Mouse (Mus musculus): ENCODE data around the gene Ppp1r13l. TPM values are rescaled to one million over a fixed set of nuclear protein-coding genes. Genes with fewer than 3 reads are reported as not detected.

Ppp1r13l gene
- polyA plus RNA-seq, 1 experiment = 49.5 TPM

DNA sequence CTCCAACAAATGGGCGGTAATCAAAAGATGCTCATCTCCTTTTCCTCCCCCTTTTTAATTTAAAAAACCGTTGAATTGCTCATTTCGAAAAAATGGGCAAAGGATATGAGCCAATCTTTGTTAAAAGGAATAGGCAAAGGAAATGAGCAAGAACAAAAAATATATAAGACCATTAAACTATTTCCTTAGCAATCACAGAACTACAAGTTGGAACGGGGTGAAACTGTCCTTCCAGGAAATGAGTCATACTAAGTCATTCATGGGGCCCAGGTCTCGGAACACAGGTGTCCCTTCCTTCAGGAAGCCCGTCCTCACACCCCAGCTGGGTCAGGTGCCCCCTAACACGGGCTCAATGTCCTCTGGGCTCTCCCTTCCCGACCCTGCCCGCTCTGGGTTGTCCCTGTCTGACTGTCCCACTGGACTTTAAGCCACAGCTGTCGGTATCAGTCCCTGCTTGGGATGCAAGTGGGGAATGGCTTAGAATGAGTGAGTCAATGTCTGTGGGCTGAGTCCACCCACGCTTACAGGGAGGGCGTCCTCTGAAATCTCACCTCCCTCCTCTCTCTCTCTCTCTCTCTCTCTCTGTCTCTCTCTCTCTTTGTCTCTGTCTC is 15.2 kb upstream of the Ppp1r13l start, which contains the start of gene Ercc1:
Gene Ercc1, plus strand, starts transcription at position 542 of the 611 bp plus-strand sequence.
- Histone ChIP-seq H3K36me3 (ENCODE audit: control insufficient read depth, insufficient read depth, low read length) (no peaks in the 10 kb centered on the region), H3K4me1 (ENCODE audit: control insufficient read depth, insufficient read depth, low read length) (peaks cover 29% of the 10 kb centered on the region), H3K27me3 (ENCODE audit: control insufficient read depth, insufficient read depth, low read length) (no peaks in the 10 kb centered on the region), H3K4me3 (ENCODE audit: control insufficient read depth, low read depth, low read length) (peak within 1 kb of the TSS; percentile 100), H3K27ac (ENCODE audit: control insufficient read depth, insufficient read depth, low read depth, low read length) (peak within 1 kb of the TSS; percentile 99)
- TF ChIP-seq POLR2A (IDR thresholded peaks at IDR 0.05; ENCODE audit: control insufficient read depth, low read depth, low read length) (no peak), CTCF (IDR thresholded peaks at IDR 0.05; ENCODE audit: control insufficient read depth, insufficient read depth, insufficient replicate concordance, low read depth, low read length) (no peak)

DNA sequence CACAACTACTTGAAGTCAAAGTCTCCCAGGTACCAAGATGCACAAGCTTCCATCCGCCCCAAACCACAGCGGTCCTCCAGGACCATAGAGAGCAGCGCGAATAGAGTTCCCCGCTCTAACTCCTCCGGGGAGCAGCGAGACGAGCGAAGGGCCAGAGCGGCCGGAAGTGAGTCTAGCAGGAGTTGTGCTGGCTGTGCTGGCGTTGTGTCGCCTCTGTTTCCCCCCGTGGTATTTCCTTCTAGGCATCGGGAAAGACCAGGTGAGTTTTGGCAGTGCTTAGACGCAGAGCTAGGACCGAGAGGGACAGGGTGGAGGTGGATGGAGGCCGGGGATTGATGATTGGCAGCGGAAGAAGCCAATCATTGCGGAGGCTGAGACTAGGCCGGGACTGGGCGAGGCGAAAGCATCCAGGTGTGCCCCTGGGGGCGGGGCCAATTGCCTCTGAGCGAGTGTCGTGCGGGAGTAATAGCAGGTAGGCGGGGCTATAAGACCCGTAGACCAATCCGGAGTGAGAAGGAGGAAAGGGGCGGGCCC is 14.5 kb upstream of the Ppp1r13l start:
- TF ChIP-seq POLR2A (IDR thresholded peaks at IDR 0.05; ENCODE audit: control insufficient read depth, low read depth, low read length) (peak; percentile 59), CTCF (IDR thresholded peaks at IDR 0.05; ENCODE audit: control insufficient read depth, insufficient read depth, insufficient replicate concordance, low read depth, low read length) (no peak)
- Histone ChIP-seq H3K27me3 (ENCODE audit: control insufficient read depth, insufficient read depth, low read length) (no peaks in the 10 kb centered on the region), H3K4me3 (ENCODE audit: control insufficient read depth, low read depth, low read length) (peak overlapping the region; percentile 100), H3K4me1 (ENCODE audit: control insufficient read depth, insufficient read depth, low read length) (peaks cover 32% of the 10 kb centered on the region), H3K36me3 (ENCODE audit: control insufficient read depth, insufficient read depth, low read length) (no peaks in the 10 kb centered on the region), H3K27ac (ENCODE audit: control insufficient read depth, insufficient read depth, low read depth, low read length) (peak overlapping the region; percentile 99)

GRCm38 (mm10) chr7:19349188-19349915 is 10.2 kb upstream of the Ppp1r13l start:
- TF ChIP-seq CTCF (IDR thresholded peaks at IDR 0.05; ENCODE audit: control insufficient read depth, insufficient read depth, insufficient replicate concordance, low read depth, low read length) = no peak
- no peak for TF ChIP-seq POLR2A (IDR thresholded peaks at IDR 0.05; ENCODE audit: control insufficient read depth, low read depth, low read length)
- no peak overlapping the region for H3K4me3 ChIP-seq (ENCODE audit: control insufficient read depth, low read depth, low read length)
- peaks cover 17% of the 10 kb centered on the region for H3K4me1 ChIP-seq (ENCODE audit: control insufficient read depth, insufficient read depth, low read length)
- H3K27ac ChIP-seq (ENCODE audit: control insufficient read depth, insufficient read depth, low read depth, low read length) = 0 out of 2 replicates have a peak overlapping the region, but pooled peaks have one; percentile 5
- H3K27me3 ChIP-seq (ENCODE audit: control insufficient read depth, insufficient read depth, low read length) = no peaks in the 10 kb centered on the region
- no peaks in the 10 kb centered on the region for H3K36me3 ChIP-seq (ENCODE audit: control insufficient read depth, insufficient read depth, low read length)

DNA sequence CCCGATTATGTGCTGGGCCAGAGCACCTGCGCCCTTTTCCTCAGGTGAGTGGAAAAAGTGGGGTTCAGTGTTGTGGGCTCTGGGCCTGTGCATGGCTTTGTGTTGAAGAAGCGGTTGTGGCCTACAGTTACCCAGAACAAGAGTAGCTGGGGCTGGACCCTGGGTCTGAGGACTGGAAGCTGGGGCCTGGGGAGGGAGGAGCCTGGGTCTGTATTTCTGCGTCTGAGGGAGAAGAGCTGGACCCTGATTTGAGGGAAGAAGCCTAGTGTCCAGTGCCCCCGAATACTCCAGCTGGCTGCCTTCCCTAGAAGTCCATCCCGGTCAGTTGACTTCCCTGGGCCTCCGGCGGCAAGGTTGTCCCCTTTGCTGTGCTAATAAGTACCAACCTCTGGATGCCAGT is 9.3 kb upstream of the Ppp1r13l start:
- TF ChIP-seq POLR2A (IDR thresholded peaks at IDR 0.05; ENCODE audit: control insufficient read depth, low read depth, low read length) (no peak), CTCF (IDR thresholded peaks at IDR 0.05; ENCODE audit: control insufficient read depth, insufficient read depth, insufficient replicate concordance, low read depth, low read length) (no peak)
- H3K27me3 ChIP-seq (ENCODE audit: control insufficient read depth, insufficient read depth, low read length) = no peaks in the 10 kb centered on the region
- H3K27ac ChIP-seq (ENCODE audit: control insufficient read depth, insufficient read depth, low read depth, low read length) = no peak overlapping the region
- H3K36me3 ChIP-seq (ENCODE audit: control insufficient read depth, insufficient read depth, low read length) = no peaks in the 10 kb centered on the region
- H3K4me3 ChIP-seq (ENCODE audit: control insufficient read depth, low read depth, low read length) = no peak overlapping the region
- peaks cover 13% of the 10 kb centered on the region for H3K4me1 ChIP-seq (ENCODE audit: control insufficient read depth, insufficient read depth, low read length)

- Histone ChIP-seq H3K4me3 (ENCODE audit: control insufficient read depth, low read depth, low read length) (no peak overlapping the region), H3K4me1 (ENCODE audit: control insufficient read depth, insufficient read depth, low read length) (peaks cover 13% of the 10 kb centered on the region), H3K27ac (ENCODE audit: control insufficient read depth, insufficient read depth, low read depth, low read length) (no peak overlapping the region), H3K27me3 (ENCODE audit: control insufficient read depth, insufficient read depth, low read length) (no peaks in the 10 kb centered on the region), H3K36me3 (ENCODE audit: control insufficient read depth, insufficient read depth, low read length) (no peaks in the 10 kb centered on the region; the same call in 1 of the 2 replicates)
- TF ChIP-seq POLR2A (IDR thresholded peaks at IDR 0.05; ENCODE audit: control insufficient read depth, low read depth, low read length) = no peak
- no peak for TF ChIP-seq CTCF (IDR thresholded peaks at IDR 0.05; ENCODE audit: control insufficient read depth, insufficient read depth, insufficient replicate concordance, low read depth, low read length)
Measured at GRCm38 (mm10) chr7:19354991-19355390, 4.6 kb upstream of the Ppp1r13l start.

GRCm38 (mm10) chr7:19356311-19356710 is 3.2 kb upstream of the Ppp1r13l start:
- no peak overlapping the region for H3K4me3 ChIP-seq (ENCODE audit: control insufficient read depth, low read depth, low read length)
- no peaks in the 10 kb centered on the region for H3K27me3 ChIP-seq (ENCODE audit: control insufficient read depth, insufficient read depth, low read length)
- H3K4me1 ChIP-seq (ENCODE audit: control insufficient read depth, insufficient read depth, low read length) = peaks cover 26% of the 10 kb centered on the region
- TF ChIP-seq POLR2A (IDR thresholded peaks at IDR 0.05; ENCODE audit: control insufficient read depth, low read depth, low read length) (no peak), CTCF (IDR thresholded peaks at IDR 0.05; ENCODE audit: control insufficient read depth, insufficient read depth, insufficient replicate concordance, low read depth, low read length) (no peak)
- H3K27ac ChIP-seq (ENCODE audit: control insufficient read depth, insufficient read depth, low read depth, low read length) = no peak overlapping the region
- H3K36me3 ChIP-seq (ENCODE audit: control insufficient read depth, insufficient read depth, low read length) = no peaks in the 10 kb centered on the region; the same call in 1 of the 2 replicates

Data from testis, adult 2 months (tissue).